Mouse (Mus musculus) gonadal fat pad, adult 2 months (tissue): Measurements from ENCODE around the gene Hoxd10. TPM values are rescaled to one million over a fixed set of nuclear protein-coding genes. Genes with fewer than 3 reads are reported as not detected.

Source experiments
- DNase-seq: peaks from one replicate; pipeline ENCODE4 v3.0.0-alpha.2; 2012; ENCODE audit warnings: low read depth
- polyA plus RNA-seq: library from polyadenylated mRNA; depleted of rRNA; stranded (reverse); fragments of >200 nt; gene quantifications from 2 replicates; pipeline ENCODE4 v1.2.3, GENCODE M21; 2012

The Hoxd10 gene
- polyA plus RNA-seq, 1 experiment: 2.2 TPM

DNA sequence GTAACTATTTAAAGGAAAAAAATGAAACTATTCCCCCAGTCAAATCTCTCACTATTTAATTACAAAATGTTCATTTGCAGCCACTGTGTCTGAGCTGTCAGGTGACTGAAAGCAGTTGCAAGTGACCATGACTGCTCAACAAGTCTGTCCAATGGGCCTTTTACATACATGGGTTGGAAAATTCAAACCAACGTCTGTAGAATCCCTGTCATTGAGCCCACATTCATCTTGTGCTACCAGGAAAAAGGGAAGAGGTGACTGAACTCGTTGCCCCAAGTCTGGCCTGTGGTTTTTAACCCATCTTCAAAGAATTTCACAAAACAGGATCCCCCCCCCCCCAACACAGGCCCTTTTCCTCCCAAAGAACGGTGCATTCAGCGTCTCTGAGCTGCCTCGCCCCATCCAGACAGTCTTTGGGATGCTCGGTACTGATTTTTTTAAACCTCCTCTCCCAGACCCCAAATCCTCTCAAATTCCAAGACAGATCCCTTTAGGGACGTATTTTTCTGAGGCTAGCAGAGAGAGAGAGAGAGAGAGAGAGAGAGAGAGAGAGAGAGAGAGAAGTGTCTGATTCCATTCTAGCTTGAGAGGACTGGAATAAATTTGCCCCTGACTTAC lies 4.2 kb downstream of the Hoxd10 start:
- DNase-seq: no peak

DNA sequence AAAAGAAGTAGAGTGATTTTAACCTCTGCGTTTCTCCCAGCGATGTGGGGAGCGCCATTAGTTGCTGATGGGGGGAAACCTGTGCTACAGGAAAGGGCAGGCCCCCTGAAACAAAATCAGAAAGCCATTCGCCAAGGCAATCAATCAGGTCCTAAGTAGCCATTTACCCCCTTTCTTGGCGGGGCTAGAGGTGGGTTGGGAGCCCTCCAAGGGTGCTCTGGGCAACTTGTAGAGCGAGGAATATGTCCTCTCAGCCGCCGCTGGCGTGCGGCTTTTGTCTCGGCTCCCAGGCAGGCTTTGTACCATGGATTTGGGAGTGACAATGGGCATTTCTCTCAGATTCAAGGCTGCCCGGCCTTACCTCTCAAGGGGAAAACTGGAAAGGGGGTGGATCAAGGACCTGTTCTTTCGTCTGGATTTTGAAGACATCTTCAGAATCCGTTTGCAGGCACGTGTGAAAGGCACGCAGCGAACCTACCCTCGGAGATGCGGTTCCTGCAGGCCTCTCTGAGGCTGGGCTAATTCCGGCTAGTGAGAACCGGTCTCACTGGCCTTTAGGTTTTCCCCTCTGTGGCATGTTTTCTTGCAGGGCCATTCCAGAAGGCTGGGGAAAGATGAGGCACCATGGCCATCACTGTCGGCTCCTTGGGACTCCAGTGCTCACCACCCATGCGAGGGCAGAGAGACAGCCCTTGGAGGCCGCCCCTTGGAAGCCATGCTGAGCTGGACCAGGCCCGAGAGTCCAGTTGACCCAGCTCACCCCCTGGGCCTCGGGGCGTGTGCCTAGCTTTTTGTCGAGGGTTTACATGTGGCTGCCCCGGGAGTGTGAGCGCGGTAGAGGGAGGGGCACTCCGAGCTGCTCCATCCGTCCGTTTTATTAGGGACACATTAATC lies 5.0 kb downstream of the Hoxd10 start:
- DNase-seq: no peak

GRCm38 (mm10) chr2:74697567-74698121 lies 5.9 kb downstream of the Hoxd10 start, which contains the start of gene Hoxd9:
TSS of gene Hoxd9 (plus strand) at chr2:74697727.
- DNase-seq: no peak

GRCm38 (mm10) chr2:74698201-74699052 lies 6.7 kb downstream of the Hoxd10 start:
- no peak for DNase-seq

DNA sequence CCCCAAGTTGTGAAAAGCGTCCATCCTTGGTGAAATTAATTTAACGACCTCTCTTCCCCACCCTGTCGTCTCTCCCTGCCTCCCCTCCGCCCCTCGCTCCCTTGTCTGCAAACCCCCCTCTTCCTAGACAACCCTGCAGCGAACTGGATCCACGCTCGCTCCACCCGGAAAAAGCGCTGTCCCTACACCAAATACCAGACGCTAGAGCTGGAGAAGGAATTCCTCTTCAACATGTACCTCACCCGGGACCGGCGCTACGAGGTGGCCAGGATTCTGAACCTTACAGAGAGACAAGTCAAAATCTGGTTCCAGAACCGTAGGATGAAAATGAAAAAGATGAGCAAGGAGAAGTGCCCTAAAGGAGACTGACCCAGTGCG lies 7.3 kb downstream of the Hoxd10 start:
- DNase-seq: no peak

DNA sequence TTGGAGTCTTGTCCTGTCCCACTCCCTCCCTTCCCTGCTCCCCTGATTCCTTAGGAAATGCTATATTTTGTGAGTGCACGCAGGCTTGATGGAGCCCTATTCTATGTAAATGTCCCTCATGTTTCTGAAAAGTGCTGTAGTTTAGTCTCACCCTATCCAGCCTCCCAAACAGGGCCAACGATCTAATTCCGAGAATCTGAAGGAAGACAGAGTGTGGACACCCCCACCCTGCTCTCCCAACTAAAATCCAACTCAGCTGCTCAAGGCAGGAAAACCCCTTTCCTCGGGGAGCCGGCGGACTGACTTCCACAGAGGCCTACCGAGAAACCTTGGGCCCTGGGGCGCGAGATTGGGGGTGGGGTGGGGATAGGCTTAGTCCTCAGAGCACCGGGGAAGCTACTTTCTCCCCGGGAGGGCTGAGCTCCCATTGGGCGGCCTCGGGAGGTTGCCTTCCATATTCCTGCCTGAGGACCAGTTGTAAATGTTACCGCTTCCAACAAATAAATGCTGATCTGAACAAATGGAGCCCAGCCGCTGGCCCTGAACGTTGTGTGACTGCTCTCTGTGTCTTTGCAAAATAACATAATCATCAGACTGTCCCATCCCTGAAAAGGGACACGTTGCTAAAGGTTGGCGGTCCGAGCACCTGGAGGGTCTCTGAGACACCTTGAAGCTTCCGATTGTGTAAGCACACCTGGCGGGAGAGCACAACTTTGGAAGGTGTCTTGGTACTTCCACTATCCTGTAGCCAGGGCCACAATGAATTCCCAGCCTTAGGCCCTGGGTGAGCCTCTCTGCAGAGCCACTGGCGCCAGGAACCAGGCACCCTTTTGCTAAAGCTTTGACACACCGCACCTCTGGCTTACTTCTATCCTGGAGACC lies 8.2 kb downstream of the Hoxd10 start:
- no peak for DNase-seq

DNA sequence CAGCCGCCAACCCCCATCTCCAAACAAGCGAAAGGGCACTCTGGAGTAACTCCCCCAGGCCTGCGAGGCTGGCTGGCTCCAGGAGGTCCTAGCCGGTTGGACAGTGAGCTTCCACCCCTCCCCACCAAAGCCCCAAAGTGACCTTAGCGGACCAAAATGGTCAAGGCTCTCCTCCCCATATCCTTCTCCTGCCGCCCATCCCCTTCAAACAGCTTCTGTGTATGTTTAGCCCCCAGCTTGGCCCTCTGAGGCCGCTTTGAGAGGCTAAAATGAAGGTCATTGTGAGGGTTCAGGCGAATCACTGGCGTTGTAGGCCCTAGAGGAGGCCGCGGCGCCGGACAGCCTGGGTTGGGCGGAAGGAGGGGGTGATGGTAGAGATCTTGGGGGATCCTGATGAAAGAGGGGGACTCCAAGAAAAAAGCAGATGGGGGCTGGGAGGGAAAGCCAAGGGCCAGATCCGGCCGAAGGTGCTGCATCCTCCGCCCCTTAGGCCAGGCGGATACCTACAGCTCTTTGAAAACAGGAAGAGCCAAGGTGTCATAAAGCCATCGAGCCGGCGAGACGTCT lies 8.9 kb downstream of the Hoxd10 start:
- DNase-seq: no peak

DNA sequence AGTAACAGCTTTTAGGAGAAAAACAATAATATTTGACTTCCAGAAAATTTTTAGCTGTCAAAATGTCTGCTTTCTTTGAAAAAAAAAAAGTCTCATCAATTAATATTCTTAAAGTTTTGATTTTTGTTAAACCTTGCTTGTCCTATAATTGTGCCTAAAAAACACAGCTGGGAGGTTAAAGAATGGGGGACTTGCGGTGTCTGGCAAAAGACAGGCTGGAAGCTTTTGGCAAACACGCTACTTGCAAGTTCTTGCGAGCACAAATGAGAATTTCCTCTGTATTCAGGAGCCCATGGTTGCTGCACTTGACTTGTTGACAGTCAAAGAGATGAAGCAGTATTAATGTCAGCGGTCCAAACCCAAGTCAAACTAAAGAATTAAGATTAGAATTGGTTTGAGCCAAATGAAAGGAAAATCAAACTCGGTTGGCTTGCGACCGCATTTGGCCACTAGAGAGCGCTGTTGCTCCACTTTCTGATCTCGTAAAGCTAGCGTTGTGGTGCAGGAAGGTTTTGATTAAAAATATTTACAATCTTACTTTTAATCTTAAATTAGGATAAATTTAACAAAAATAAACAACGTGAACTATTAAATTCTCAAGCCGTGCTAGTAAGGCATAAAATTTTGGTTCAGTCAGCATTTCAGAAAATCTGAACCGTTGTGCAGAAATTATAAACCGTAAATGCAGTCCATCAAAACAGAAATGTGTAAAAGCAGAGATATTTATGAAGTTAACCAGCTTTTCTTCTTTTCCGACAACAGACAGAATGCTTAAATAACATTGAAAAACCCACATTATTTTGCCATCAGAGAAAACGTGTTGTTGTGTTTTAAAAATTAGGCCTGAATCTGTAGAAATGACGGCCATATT lies 10.5 kb downstream of the Hoxd10 start:
- no peak for DNase-seq

DNA sequence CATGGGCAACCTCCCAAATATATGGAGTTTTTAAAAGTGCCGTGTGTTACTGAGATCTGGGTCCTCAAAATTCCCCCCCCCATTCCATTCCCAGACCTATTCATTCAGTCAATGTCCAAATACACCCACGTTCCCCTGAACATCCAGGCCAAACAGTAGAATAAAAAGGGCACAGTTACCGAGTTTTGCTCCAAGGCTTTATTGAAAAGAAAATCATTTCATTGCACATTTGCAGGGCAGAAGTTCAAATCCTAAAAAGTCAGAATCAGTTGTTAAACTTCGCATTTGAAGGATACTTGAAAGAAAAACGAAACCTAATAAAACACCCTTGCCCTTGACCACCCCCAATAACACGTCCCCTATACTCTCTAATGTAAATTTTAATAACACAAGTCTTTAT lies 11.1 kb downstream of the Hoxd10 start:
- DNase-seq: no peak

DNA sequence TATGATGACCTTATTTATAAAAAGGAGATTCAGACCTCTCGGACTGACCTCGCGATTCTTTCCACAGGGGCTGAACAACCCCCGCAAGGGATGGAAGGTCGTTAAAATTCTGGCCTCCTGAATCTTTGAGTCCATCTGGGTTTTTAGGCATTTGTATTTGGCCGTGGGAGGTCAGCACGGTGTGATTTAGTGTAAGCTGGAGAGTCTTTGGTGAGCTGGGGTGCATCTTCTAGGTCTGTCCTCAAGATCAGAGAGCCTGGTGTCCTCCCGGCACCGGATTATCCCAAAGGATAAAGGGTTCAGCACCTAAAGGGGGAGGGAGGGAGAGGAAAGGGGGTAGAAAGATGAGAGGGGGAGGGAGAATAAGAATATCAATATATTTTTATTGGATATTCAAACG lies 11.6 kb downstream of the Hoxd10 start:
- no peak for DNase-seq

- no peak for DNase-seq
Measured at GRCm38 (mm10) chr2:74703720-74704392, 12.1 kb downstream of the Hoxd10 start.

- DNase-seq: no peak
Measured at GRCm38 (mm10) chr2:74704393-74704998, 12.8 kb downstream of the Hoxd10 start, which contains the start of gene Hoxd8. TSS of gene Hoxd8 (plus strand) at chr2:74704615.

GRCm38 (mm10) chr2:74704999-74705466 lies 13.3 kb downstream of the Hoxd10 start:
- DNase-seq: no peak

- DNase-seq: no peak
Measured at GRCm38 (mm10) chr2:74705467-74706089, 13.9 kb downstream of the Hoxd10 start.

GRCm38 (mm10) chr2:74706393-74706960 lies 14.8 kb downstream of the Hoxd10 start:
- DNase-seq: no peak

GRCm38 (mm10) chr2:74707599-74707998 lies 15.9 kb downstream of the Hoxd10 start:
- DNase-seq: no peak

DNA sequence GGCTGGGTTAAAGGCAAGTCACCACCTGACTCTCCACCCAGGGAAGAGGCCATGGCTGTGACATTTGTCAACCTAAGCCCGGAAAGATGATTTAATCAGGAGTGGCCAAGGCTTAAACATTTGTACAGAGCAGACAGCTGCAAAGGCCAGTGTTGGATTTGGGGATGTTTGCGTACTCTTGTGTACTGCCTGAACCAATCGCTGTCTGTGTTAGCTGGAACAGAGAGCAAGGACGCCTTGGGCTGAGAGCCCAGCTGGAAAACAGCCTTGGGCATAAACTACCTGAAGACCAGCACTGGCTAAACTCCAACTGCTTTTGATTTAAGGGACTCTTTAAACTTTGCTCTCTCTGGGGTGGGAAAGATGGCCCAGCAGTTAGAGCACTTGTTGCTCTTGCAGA lies 17.0 kb downstream of the Hoxd10 start:
- DNase-seq: no peak
